Mouse (Mus musculus): ENCODE measurements around the gene Slc24a4.
"Not testable (repeated sequence)": the region's sequence is repeated elsewhere in the genome, so short reads cannot be mapped to it uniquely, and the experiment has no call there.

Slc24a4 gene

DNA sequence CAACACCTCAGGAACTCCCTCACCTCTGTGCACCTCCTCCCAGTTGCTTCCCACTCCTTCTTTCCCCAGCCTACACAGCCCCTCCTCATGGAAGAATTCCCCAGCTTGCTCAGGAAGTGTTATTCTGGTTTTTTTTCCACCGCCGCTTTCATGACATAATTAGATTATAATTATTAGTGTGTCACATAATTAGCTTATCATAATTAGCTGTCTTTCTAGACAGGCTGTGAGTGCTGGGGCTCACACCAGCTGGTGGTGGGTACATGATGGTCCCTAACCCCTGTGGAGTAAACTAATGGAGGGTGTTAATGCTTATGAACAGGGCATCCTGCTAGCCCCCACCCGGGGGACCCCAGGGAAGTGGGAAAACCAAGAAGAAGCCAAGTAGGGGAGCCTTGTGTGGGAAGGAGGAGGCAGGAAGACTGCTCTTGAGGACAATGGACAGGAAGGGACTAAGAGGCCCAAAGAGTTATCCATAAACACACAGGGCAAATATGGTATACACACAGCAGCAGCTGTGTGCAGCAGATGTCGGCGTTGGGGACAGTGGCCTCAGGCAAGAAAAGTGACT, 38.2 kb downstream of the Slc24a4 start:
- DNase-seq = no peak

DNA sequence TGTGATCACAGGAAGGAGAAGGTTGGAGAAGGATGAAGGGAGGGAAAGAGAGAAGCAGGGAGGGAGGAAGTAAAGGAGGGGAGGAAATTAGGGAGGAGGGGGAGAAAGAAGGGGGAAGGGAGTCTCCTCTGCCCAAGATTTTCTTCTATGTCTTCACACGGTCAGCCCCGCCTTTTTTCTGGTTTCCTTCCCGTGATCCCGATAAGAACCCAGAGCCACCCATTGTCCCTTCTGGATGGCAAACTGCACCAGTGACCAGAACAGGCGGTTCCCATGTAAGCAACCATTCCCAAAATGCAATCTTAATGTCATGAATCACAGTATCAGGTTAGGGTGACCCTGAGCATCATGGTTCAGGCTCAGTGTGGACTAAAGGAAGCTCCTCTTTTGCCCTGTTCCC, 38.8 kb downstream of the Slc24a4 start:
- DNase-seq = no peak

DNA sequence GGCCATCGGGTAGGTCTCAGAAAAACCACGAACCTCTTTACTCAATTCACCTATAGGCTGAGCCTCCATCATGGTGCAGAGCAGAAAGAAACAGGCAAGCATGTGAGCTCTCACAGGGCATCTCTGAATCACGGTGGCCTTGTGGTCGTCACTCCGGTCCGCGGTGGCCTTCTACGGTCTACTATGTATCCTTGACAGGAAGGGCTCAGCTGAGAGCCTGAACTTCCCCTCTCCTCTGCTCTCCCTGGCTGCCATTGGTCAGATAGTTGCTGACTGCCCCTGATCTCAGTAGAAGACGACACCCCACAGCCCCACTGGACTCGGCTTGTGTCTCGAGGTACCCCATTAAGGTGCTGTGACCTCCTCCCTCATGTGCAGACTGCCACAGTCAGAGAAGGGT, 44.2 kb downstream of the Slc24a4 start:
- DNase-seq = no peak

DNA sequence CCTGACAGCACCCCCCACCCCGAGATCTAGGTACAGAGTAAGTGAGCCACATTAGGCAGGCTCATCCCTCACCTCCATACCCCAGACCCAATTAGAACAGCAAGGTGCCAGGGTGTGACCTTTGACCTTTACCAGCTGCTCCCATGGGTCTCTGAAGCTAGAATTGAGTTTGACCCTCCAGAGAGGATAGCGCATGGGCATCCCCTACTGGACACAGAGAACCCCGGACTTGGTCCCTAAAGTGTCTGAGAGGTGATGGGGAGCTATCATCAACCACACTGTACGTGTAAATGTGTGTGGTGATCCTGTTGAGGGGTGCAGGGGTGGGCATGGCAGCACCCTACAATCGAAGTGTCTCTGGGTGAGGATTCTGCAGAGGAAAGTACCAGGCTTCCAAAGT, 44.8 kb downstream of the Slc24a4 start:
- no peak for DNase-seq

DNA sequence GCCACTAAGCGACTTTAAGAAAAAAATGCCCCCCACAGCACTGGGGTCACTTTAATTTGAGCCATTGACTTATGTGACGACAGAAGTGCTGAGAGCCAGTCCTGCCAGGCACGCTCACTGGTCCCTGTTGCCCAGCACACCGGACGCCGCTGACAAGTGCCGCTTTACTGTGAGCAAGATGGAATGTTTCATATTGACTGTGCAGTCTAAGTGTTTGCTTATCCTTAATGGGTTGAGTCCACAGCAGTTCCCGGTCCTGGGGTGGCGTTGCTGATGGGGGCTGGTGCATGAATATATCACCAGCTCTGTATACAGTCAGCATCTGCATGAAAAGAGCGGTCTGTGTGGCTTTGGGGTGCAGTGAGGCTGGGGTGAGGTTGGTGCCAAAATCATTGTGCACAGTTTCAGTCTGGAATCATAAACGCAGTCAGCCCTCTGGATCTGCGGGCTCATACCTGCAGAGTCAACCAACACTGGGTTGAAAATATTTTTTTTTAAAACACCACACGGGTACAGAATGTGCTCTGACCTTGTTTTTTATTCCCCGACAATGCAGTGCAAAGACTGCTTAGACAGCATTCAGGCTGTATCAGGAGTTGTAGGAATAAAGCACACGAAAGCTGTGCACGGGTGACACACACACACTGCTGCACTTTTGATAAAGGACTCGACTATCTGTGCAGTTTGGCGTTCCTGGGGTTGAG, 52.0 kb downstream of the Slc24a4 start:
- no peak for DNase-seq

DNA sequence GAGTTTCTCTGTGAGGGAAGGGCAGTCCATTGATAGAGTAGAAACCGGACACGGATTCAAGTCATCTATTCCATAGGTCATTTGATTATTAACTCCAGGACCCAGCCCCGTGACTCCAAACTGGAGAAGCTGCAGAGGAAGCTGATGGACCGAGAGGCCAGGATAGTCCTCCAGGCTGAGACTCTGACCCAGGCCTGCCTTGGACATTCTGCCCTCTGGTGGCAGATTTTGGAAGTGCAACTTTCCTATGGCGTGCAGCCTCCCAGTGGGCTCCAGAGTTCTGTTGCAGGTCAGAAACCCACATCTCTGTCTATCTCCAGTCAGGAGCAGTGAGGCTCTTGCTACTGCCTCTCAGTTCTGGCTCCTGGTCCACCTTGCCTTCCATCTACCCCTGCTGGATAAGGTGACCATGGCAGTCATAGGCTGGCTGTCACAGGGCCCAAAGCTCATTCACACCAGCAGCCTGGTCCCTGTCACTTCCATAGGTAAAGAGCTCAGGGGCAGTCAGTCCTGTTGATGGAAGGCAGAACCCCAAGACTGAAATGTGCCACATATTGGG, 53.3 kb downstream of the Slc24a4 start:
- DNase-seq = peak; percentile 49 to 57

DNA sequence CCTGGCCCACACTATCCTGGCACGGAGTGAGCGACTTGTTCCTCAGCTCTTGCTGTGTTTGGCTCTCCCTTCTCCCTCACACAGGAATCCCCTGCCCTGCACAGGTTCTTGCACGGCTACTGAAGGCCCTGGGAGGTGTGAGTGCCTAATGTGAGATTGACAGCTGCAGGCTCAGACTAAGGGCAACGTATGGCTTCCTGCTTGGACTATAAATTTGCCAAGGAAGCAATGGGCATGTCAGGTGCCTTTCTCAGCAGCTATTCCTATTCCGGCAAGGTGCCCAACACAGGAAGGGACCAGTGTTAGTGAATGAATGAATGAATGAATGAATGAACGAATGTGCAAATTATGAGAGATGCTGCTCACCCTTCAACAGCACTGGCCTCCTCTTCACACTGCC, 54.1 kb downstream of the Slc24a4 start:
- no peak for DNase-seq

DNA sequence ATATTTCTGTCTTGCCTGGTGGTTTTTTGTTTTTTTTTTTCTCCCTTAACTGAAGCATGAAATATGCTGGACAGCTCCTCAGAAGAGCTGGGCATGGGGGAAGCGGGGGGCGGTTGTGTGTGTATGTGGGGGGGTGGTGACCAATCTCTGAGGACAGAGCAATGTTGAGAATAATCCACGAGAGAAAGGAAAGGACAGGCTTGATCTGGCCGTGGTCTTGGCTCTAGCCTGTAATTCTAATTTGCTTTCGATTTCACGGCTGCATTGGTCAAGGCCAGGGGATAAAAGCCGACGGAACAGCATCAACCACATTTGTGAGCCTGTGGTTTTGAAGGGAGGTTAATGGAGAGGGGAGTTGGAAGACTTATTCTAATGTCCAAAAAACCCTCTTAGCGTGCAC, 54.7 kb downstream of the Slc24a4 start:
- DNase-seq = no peak

DNA sequence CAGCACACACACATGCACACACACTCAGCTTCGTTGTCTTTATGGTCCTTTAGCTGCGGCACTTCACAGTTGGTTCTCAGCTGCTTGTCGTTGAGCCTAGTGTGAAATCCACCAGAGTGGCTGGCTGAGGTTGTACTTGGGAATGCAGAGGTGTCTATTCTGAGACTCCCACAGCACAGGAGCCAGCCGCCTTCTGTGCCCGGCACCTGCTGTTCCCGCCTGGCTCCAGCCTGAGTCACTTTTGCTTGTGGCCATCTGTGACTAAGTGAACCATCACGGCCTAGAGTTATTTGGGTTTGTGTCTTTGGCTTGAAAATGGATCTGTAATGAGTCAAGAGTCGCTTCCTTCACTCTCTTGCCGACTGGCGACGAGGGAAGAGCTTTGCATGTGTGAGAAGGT, 62.3 kb downstream of the Slc24a4 start:
- no peak for DNase-seq

DNA sequence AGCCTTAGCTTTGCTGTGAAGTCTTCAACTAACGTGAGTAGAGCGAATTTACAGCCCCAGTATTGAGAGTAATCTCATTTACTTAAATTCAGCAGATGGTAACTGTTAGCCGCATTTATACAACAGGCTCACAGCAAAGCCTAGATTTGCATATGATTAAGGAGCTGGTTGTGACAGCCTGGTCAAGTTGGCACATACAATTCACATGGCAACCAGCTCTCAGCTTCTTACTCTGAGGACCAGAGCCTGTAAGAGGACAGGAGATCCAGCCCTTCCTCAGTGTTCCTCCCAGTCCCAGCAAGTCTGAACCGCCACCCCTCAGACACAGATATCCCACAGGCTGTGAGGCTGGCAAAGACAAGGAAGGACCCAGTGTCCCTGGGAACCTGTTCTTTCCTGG, 73.0 kb downstream of the Slc24a4 start:
- DNase-seq = no peak

DNA sequence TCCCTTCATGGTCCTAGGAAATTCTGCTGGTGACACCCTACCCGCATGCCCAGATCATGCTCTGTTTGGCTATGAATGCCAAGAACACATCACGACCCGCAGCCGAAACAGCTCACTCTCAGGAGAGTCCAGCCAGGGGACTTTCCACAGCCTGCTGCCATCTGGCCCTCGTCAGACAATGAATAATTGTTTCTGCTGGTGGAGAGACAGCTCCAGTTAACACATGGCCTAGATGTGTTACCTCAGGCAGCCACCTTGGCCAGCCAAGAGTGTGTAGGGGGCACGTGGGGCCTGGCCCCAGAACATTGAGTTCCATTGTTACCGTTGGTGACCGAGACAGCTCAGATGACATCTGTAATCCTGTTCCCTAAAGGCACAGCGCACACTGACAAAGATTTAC, 74.4 kb downstream of the Slc24a4 start:
- no peak for DNase-seq

DNA sequence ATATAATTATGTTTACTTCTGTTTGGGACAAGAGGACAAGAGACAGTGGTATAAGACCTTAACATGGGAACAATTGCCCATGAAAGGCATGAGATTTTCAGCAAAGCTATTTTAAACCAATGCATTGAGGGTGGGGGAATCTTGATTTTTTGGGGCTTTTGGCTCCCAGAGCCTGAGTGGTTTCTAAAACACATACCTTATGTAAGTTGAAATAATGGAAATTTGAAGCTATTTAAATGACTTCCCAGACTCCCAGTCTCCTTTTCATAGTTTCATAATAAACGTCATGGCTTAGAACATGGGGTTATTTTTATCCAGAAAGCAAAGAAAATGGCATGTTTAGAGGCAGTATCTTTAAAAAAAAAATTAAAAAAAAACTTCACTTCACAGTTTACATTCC, 77.9 kb downstream of the Slc24a4 start:
- DNase-seq = no peak

DNA sequence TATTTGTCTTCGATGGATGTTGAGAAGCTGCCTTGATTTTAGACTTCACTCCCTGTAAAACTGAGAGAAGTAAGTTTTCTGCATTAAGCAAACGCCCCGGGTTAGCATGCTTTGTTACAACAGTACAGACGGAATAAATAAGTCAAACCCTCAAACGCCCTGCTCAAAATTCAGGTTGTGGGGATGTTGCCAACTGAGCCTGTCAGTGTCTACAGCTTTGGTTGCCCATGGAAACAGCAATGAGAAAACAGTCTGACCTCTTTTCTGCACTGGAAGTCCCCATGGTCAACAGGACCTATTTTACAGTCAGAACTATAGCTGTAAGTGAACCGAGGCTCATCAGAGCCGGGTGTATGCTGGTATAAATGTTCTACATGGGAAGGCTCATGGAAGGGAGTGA, 78.7 kb downstream of the Slc24a4 start:
- DNase-seq = no peak

DNA sequence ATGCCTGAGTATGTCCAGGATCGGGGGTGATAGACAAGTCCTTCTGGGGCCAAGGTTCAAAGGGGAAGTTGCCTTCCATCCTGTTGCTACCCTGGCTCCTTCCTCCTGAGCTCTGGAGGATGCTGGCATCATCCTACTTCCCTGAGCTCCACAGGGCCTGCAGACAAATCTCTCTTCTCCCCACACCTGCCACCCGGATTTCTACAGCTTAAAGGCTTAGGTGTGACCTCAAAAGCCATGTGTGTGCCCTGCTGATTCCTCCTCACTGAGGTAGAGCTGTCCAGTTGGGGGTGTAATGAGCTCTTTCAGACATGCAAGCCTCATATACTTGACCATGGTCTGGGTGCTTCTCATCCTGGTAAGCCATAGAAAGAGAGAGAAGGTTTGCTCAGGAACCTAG, 82.3 kb downstream of the Slc24a4 start:
- DNase-seq = no peak

DNA sequence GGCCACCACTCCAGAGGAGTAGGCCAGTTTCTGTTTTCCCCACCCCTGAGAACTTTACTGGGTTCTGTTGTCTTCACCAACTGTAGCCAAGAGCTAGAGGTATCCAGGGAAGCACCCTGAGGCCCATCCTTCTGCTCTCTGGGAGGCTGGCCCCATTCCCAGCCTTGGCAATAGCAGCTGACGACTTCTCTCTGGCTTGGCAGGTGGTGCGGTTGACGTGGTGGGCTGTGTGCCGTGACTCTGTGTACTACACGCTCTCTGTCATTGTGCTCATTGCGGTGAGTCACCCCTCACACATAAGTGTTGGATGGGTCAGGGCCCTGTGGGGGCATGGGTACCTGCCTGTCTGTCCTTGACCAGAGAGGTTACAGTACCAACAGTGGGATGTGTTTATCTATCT, 94.9 kb downstream of the Slc24a4 start:
- no peak for DNase-seq

DNA sequence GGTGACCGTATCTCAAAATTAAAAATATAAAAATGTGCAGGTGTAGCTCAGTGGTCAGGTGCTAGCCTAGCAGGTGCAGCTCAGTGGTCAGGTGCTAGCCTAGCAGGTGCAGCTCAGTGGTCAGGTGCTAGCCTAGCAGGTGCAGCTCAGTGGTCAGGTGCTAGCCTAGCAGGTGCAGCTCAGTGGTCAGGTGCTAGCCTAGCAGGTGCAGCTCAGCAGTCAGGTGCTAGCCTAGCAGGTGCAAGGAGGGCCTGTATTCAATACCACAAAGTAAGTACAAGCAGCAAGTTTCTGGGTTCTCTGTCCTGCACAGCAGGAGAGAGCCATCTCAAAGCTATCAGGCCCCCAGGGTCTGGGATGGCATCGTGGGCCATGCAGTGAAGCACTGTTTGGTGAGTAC, 95.6 kb downstream of the Slc24a4 start:
- not testable (repeated sequence) for DNase-seq

DNA sequence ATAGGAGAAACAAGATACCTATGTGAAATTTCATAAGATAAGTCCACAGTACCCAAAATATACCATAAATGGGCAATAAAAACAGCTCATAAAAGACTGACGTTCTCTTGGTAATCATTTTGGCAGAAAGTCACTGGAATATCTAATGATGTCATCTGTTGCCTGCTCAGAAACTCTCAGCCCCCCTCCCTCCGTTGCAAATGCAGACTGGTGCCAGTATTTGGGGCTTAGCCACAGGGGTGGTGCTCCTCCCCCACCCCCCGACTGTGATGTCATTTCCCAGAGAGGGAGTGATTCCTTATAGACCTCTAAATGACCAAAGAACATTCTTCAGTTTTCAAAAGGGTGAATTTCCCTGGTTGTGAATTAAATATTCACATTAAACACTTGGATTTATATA, 96.6 kb downstream of the Slc24a4 start:
- DNase-seq = no peak

DNA sequence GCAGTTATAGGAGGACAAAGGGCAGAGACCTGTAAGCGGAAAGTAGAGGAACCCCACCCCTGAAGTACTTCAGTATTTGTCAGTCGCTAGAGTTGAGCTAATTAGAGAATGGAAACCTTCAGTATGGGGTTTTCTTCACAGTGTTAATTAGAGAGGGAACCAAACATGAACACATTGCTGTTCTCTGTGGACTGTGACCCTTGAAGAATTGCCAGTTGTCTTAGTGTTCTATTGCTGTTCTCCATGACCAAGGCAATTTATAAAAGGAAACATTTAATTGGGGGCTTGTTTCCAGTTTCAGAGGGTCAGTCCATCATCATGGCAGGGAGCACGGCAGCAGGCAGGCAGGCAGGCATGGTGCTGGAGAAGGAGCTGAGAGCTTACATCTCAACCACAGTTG, 107.0 kb downstream of the Slc24a4 start:
- no peak for DNase-seq

DNA sequence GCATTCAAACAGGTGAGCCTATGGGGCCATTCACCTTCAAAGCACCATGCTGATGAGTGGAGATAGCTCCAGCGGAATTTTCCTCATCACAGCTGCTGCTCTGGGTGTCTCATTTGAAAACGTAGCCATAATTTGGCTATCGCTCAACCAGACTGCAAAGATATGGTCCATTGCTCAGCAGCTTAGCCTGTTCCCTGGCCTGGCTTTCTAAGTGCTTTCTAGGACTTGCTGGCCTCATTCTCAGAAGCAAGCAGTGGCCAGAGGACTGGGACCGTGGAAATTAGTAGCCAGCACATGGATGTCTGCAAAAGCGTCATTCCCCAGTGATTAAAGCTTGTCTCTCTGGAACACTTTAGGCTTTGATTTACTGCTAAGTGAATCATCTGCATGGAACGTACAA, 107.8 kb downstream of the Slc24a4 start:
- DNase-seq = no peak

DNA sequence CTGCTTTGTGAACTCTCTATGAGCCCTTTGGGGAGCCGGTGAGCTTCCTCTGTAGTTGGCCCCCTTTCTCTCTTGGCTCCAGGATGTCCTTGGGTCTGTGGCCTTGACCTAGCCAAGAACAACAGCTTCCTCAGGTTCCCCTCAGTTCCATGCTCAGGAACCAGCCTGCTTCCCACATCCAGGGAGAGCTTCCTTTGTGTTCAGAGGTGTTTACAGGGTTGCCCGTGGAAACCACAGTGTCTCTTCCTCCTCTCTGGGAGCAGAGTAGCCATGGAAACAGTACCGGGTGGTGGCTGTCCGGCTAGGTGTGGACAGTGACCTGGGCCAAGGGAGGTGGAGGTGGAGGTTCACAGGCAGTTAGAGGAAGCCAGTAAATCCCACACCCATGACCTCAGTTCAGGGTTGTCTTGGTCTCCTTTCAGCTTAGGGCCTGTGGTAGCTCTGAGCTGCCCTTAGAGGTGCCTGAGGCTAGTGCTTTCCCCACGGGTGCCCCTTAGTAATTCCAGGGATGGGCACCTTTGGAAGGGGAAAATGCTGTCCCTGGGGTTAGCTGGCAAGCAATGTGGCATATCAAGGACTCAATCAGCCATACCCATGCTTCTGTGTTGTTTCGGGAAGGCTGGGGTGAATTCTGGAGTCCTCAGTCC, 113.7 kb downstream of the Slc24a4 start:
- DNase-seq = no peak

DNA sequence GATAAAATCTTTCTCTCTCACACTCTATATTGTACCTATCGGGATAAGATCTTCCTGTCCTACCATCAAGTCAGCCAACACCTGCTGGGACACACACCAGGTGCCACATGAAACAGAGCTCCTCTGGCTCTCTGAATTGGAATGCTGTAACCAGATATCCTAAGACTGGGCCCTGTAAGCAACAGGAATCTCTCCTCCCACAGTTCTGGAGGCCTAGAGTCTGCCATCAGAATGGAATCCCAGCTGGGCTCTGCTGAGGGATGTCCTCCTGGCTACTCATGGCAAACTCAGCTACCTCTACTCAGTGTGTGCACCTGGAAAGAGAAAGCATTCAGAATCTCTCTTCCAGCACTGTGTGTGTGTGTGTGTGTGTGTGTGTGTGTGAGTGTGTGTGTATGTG, 115.4 kb downstream of the Slc24a4 start:
- no peak for DNase-seq

DNA sequence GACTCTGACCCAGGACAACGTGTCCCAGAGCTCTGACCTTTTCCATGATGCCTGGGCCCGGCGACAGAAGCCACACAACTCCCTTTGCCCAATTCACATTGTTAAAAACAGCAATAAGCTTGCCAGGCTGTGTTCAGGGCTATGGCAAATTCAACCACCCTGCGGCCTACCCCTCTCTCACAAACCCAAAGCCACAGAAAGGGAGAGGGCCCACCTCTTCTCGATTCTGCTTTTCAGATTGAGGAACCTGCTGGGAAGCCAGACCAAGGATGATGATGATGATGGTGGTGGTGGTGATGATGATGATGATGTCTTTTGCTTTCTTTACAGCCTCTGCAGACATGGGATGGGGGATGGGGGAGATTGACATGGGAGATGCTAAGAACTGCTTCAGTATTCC, 117.7 kb downstream of the Slc24a4 start:
- DNase-seq = no peak

DNA sequence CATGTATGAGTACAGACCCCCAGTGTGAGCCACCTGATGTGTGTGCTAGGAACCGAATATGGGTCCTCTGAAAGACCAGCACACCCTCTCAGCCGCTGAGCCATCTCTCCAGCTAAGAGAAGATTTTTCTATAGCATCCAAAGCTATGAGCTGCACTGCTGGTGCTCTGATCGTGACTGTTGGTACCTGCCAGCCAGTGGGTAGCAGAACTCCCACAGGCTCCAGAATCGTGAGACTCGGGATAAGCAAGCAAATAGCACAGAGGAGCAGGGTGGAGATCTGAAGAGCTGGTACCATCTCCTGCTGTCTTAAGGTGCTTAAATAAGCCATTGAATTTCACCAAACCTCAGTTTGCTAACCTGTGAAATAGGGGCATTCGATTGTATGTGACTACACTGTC, 119.6 kb downstream of the Slc24a4 start:
- DNase-seq = no peak

DNA sequence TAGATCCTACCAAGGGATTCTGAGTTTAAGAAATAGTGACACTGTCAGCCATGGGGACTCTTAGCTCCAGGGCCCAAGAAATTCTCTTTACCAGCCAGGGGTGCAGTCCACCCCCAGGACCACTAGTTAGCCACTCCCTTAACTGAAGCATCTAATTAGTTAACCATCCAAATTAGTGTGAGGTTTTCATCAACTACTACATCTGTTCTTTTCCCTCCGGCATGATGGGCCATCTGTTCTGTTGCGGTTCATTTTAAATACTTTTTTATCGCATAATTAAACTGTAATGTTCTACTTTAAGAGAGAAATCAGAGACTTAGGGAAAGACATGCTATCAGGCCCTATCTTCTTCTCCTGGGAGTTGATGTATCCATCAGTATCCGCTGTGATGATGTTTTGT, 121.8 kb downstream of the Slc24a4 start:
- no peak for DNase-seq
